Mouse (Mus musculus) cerebellum, adult 8-10 months (tissue): Measurements from ENCODE around the gene Dmtf1.
A peak's percentile ranks its signal among the peaks of the same experiment; 100 is the strongest.

Source experiments
- DNase-seq: peaks from one replicate; pipeline ENCODE4 v3.0.0; 2022

The Dmtf1 gene

DNA sequence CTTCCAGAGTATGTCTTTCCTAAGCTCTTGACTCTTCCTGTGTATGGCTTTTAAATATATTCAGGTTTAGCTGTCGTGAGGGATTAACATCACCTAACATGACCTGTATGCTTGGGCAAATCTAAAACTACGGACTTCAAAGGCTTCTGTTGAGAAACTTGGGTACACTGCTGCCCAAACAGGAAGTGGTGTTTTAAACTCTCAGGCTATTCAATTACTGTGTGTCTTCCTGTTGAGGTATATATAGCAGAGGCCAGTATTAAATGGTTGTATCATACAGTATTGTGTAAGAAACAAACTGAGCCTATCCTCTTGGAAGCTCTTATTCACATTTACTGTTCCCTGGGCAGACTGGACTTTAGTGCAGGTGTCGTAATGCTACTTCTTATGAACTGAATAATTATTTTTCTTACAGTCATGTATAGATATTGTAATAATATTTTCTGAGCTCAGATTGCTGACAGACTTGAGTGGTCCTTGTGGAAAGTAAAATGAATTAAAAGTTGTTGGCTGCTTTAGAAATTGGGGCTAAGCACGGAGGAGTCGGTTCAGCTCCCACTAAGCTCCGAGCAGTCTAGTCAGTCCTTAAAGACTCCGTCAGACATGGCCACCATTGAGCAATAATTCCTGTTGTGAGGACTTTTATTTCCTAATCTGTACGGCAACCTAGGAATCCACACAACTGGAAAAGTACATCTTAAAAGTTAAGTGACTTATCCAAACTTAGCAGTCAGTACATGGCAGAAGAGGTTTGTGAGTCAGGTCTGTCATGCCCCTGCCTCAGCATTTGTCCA, 54.1 kb downstream of the Dmtf1 start:
- no peak for DNase-seq

DNA sequence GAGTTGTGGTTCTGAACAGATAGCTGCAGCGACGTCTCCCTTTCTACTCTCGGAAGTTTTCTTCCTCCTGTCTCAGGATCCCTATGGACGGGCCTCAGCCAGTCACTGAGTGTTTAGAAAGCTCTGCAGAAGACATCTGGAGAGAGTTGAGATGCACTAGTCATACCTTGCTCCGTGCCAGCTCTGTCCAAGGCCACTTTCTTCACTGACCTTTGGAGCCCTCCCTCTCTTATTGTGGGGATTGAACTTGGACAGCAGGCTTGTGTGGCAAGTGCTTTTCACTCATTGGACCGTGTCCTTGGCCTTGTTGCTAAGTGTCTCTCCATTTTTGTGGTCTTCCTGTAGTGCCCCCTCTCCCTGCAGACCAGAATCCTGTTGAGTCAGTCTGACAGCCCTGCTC, 54.8 kb downstream of the Dmtf1 start:
- no peak for DNase-seq

DNA sequence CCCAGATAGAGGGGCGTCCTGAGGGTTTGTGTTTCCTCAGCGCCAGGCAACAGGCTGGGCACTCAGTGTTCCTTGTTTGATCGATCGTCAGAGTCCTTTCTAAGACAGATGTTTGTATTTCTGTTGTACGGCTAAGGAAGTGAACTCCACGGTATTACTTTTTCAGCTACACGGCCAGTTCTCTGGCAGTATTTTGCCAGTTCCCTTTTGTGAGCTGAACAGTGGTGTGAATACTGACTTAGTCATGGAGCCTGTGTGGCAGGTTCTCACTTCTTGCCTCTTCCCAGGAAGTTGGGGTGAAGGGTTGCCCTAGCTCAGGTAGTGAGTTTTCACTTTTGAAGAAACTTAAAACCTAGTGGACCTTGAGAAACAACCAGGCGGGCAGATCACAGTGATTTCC, 57.6 kb downstream of the Dmtf1 start:
- no peak for DNase-seq

DNA sequence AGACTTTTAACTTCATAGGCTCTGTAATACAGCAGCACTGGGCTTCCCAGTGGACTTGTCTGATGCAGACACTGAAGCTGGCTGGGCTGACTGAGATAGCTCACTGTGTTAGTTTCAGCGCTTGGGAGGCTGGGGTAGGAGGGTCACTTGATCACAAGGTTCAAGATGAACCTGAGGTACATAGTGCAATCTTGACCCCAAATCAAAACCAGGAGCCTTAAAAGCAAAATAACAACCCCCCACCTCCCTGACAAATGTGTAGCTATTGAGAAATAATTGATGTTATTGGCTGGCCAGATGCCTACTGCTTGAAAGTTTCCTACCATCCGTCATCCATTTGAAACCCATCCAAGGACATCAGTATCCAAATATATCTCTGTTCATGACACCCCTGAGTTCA, 58.9 kb downstream of the Dmtf1 start:
- DNase-seq: no peak

DNA sequence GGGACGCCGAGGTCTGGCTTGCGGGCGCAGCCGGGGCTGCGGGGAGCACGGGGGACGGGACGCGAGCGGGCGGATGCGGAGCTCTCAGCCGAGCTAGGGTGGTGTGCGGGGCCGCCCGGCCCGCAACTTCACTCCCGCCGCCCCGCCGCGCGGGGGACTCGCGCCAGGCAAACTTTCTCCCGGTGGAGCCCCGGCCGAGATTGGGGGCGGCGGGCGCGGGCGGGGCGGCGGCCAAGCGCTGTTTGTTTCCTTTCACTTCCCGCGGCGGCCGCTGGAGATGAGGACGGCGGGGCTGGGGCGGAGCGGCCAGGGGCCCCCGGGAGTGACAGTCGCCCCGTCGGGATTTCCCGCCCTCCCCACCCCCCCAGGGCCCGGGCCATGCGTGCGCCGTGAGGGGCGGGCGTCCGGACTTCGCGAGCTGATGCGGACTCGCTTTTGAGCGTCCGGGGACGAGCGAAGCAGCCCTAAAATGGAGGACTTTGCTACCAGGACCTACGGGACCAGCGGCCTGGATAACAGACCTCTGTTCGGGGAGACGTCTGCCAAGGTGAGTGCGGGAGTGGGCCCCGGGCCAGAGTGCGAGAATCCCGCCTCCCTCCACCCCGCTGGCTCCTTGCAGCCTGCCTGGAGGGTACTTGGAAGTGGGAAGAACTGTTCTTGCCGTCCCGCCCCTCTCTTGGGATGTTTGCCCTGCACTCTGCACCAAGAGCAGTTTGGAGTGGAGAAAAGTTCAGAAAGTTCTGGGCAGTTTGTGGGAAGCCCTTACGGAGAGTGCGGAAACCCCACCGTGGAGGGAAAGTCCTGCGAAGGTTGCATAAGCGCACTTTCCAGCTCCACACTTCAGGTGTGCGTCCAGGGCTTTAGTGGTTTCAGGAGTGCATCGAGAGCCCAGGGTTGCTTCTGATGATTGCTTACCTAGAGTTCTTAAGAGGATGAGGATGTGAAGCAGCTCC, 60.5 kb downstream of the Dmtf1 start:
- DNase-seq: peak; percentile 66

DNA sequence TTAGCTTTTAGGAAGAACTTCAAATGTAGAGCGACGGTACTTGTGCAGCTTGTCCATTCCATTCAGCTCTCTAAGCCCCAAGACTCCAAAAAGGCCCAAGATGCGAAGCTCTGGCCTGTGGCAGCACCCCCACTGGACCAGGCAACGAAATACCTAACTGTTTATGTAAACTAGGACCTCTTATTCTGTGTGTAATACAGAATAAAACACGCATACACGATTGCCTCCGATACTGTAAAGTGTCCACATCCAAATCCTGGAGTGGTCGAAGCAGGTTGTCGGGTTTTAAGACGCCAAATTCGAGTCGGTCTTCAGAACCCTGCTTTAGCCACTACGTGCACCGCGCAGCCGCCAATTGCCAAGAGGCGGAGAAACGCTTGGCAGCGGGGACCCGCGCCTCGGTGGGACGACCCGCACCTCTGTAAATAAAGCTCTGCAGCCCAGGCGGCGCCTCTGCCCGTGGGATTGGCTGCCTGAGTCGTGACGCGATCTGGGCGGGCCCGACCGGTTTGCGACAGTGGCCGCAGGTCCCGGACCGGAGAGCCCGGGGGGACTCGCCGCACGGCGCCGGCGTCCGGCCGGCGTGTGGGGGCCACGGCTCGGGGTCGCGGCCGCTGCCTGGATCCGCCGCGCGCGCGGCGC, 61.2 kb downstream of the Dmtf1 start, which contains the start of gene Tmem243:
Gene Tmem243, plus strand, starts transcription at position 462 of the 642 bp plus-strand sequence.
- peak; percentile 85 for DNase-seq

DNA sequence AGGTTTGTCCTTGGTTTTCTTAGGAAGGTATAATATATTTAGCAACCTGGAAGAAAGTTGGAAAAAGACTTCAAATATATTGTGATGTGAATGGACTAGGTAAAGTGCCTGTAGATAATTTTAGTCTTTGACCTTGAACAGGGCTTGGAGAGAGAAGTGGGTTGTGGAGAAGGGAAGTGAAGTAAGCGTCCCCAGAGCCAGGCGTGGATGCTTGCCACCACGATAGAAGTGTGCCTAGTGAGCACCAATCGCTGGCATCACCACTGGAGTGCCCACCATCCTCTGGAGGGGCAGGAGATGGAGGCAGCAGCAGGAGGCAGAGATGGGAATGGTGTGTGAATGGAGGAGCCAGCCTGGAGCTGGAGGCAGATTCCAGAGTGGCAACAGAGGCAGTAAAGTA, 68.1 kb downstream of the Dmtf1 start:
- DNase-seq: no peak

DNA sequence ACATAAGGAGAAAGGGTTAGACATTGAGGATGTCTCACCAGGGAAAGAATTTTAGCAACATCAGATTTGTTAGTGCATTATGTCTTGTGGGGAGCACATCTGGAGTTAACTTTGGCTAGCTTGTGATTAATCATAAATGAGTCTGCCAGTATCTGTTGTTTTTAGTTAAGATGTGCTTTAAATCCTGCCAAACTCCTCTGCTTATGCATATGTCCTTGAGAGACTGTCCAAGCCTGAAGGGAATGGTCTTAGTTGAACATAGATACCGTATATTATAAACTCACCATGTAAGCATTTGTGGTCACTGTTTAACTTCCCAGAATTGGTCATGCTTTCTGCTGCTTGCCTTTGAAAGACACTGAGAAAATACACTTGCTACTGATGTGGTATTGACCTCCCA, 68.9 kb downstream of the Dmtf1 start:
- DNase-seq: no peak

DNA sequence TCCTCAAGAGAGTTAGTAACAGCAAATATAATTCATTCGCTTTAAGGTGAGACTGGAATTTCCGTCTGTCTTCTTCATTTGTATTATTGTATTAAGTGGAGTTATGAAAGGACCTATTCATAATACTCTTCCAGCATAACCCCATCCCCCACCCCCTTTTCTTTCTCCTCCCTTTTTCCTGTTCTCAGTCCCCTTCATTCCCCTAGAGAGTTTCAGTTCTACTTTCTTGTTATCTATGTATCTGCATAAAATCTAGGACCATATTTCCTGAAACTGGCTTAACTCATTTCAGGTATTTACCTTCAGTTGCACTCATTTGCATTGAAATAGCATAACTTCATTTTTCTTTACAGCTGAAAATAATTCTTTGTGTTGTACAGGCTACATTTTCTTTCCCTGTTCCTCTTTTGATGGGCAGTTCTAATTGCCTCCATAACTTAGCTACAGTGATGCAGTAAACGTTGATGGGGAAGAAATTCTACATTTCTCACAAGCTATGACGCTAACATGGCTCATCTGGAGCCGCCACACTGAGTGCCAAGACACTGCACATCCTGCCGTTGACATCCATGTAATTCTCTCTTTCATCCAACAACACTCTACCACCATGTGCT, 71.0 kb downstream of the Dmtf1 start:
- no peak for DNase-seq

DNA sequence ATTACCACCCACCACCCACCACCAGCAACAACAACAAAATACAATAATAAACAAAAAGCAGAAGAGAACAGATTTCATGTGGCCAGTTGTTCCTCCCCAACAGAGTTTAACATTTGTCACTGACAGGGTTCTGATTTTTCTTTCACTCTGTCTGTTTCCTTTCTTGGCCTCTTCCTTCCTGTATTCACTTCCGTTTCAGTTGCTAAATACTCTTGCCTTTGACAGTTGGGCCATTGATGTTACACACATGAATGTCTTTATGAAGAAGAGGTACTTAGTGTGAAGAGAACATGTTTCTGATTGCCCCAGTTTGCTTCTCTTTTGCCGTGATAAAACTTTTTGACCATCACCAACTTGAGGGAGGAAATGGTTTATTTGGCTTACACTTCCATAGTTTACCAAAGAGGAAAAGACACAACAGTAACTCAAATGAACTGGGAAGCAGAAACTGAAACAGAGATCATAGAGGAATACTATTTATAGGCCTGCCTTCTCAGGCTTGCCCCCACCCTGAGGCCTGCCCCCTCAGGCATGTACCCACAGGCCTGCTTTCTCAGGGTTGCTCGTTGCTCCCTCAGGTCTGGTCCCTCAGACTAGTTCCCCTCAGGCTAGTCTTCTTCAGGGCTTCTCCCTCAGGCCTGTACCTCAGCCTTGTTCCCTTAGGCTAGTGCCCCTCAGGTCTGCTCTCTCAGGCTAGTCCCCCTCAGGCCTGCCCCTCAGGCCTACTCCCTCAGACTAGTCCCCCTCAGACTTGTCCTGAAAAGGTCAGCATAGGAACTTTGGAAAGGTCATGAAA, 74.5 kb downstream of the Dmtf1 start:
- DNase-seq: no peak

DNA sequence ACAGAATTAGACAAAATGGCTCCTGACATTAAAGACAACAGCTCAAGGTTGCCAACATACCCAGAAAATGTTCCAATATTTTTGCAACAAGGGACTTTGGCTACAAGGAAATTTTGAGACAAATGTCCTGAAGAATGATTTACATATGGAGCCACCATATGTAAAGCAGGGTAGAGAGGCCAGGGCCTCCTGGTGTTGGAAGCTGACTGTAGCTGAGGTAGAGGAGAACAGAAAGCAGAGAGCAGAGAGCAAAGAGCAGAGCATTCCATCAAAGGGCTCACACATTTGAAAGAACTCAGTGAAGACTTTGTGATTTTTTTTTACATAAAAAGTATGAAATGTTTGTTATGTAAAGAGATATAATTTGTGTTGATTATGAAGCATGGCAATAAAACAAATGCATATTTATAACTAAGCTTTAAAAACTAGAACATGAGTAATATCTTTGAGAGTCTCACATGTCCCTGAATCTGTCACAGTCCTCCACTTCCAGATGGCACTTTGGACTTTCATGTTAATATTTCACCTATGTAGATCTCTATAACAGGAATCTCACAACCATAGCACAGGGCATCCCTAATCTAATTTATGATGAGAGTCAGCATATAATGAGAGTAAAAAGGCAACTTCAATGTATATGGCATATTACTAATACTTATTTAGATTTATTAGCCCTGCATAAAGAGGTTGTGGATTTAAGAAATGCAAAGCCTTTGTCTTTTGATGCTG, 81.6 kb downstream of the Dmtf1 start:
- DNase-seq: no peak

DNA sequence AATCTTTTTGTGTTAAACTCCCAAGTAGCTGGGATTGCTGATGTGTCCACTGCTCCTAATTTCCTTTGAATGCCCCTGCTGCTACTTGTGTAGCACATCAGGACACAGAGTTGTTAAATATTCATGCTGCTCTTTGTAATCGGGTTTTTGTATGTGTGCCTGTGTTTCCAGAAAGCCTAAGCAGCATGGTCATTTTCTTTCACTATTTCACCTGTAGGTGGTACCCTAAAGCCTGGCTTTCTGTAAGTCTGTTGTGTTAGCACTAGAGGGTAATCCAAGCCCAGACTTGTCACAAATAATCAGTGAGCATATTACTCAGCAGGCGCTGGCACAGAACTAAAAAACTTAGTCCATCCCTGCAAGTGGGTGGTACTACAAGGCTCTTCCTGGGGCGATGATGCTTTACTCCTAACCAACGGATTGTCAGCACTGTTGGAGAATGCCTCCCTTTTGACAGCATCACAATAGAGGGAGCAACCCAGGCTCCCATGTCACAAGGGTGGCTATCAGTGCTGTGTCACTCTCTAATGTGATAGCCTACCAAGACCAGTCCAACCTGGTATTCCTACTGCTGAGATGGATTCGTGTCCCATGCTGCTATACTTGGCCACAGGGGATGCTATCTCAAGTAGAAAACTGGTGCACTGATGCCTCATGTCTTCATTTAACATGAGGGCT, 88.3 kb downstream of the Dmtf1 start:
- DNase-seq: no peak

DNA sequence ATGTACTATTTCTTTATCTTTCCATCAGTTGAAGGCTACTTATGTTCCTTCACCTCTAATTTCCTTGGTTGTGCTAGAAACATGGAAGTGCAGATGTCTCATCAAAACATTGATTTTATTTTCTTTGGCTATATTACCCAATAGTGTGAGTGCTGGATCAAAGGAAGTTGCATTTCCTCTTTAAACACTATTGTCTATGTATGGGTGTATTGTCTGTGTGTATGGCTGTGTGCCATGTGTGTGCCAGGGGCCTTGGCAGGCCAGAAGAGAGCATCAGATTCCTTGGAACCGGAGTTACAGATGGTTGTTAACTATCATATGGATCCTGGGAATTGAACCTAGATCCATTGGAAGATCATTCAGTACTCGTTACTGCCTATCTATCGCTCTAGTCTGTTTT, 90.2 kb downstream of the Dmtf1 start:
- no peak for DNase-seq

DNA sequence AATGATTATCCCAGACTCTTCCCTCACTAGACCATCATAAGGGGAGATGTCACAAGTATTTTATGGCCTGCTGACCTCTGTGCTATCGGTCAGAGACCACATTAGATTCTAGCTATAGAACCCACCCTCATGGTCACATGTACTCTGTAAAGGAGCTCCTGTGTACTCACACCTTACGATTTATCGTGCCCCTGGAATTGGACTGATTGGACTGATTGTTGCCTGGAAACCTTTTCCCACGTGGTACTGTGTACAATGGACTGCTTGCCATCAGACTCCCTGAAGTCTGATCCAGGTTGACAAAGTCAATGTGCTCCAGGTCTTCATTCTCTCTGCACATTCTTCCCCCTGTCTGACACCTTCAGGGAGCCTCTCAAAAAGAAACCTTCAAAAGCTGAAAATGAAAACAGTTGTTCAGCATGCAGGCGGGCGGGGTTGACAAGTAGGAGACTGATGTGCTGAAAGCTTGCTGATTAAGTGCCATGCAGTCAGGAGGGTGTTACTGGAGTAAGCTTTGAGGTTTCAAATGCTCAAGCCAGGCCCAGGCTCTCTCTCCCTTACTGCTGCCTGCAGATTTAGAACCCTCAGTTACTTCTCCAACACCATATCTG, 91.9 kb downstream of the Dmtf1 start:
- peak; percentile 4 for DNase-seq

DNA sequence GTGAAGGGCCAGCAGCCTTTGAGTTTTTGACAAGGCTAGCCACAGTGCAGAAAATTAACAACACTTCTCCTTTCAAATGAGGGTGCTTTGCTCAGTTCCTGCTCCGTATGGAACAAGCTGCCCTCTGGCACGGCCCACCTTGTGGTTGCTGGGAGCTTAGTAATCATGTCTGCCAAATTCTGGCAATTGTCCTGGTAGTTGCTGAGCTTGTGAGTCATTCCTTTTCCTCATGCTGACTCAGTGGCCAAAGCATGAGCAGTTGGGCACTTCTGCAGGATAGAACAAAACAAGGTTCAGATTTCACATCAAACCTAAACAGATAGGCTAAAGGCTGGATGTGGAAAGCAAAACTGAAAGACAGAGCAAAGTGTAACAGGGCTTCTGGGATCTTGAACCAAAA, 92.7 kb downstream of the Dmtf1 start:
- peak; percentile 66 for DNase-seq
